Mouse (Mus musculus) thymus, postnatal 14 days (tissue): ENCODE measurements around the gene Edn2.

ENCODE experiments used
- DNase-seq: peaks from one replicate; pipeline ENCODE4 v3.0.0; 2021

The Edn2 gene

DNA sequence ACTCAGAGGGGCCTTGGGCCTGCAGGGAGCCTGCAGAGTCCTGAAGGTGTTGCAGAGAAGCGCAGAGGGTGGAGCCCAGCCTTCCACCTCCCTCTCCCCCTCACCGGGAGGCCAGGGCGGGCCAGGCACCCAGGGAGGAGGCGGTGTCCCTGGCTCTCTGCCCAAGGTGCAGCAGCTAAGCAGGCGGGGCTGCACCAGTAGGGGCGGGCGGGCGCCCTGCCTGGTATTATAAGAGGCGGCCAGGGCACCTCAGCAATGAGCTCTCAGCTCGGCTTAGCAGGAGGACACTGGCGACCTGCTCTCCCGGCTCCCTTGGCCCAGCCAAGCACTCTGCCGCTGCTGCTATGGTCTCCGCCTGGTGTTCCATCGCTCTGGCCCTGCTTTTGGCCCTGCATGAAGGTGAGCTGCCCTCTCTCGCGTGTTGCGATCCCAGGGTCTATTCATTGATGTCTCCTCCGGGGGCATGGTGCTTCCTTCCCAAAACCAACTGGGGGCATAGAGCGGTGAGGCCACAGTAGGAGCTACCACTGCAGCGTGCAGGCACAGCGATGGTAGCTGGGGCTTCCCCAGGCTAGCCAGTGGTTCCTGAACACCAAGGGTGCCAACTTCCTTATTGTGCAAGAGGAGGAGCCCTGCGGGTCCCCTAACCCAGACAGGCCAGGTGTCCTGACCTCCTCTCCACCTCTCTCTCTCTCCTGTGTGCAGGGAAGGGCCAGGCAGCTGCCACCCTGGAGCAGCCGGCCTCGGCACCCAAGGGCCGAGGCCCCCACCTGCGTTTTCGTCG lies at the start of gene Edn2:
Gene Edn2, plus strand, starts transcription at position 41 of the 784 bp plus-strand sequence.
- peak; percentile 12 for DNase-seq

DNA sequence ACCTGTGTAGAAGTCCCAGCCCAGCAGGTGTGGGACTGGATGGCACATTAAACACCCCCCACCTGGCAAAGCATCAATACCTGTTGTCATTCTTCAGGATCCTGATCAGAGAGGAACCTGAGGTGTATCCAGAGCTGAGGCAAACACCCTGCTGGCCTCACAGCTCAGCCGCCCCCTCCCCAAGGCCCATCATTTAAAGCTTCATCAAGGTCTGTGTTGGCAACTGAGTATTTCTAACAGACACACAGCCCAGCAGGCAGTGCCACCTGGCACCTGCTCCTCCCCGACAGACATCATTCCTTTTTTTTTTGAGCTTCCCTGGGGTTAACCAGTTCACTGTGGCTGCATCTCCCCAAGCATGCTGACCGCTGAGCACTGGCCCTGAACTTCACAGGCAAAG lies 45.5 kb upstream of the Edn2 start:
- DNase-seq = no peak

DNA sequence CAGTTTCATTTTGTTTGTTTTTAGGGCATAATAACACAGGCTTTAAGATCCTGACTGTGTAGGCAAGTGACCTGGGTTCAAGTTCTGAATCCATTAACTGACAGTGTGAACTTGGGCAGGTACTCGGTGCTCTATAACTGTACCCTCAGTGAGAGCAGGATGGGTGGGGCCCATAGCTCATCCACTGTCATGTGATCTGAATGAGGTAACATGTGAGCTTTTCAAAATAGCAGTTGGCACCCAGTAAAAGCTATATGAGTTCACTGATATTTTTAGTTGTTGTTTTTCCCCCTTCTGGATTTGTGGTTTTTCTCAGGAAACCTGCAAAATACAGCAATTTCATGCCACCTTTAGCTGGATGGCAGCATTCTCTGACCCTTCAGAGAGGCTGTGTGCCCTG lies 44.7 kb upstream of the Edn2 start:
- DNase-seq = no peak

DNA sequence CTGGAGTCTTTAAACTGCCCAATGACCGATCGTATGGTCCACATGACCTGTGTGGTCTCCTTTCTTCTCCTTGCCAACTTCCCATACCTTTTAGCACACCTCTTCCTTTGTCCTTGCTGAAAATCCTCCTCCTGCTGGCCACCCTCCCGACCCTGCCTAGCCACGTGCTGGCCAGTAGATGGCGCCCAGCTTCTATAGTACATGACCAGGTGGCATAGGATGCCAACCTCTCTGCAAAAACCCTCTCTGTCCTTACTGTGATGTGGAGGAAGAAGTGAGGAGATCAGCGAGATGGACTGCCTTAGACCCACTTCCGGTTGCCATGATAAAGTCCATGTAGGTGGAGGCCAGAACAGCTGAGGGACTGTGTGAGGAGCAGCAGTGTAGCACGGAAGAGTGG lies 40.7 kb upstream of the Edn2 start:
- peak; percentile 65 for DNase-seq

GRCm38 (mm10) chr4:120124656-120125055 lies 36.4 kb upstream of the Edn2 start:
- DNase-seq = no peak

- no peak for DNase-seq
These were observed 35.0 kb upstream of the Edn2 start for GRCm38 (mm10) chr4:120126047-120126446.

DNA sequence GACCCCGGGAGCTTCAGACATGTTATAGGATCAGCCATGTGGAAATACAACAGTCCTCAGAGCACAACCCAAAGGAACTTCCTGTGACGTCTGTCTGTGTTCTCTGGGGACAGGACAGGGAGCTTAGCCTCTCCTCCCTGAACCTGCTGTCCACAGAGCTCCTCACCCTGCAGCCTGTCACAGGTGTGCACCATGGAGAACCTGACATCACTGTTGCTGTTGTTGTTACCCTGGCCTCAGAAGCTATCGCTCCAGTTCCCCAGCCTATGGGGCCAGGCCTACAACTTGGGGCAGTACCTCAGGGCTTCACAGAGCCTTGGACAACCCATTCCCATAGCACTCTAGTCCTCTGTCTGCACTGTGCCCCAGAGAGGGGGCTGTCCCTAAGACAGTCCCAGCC lies 33.7 kb upstream of the Edn2 start:
- no peak for DNase-seq

GRCm38 (mm10) chr4:120128033-120128432 lies 33.0 kb upstream of the Edn2 start:
- DNase-seq = no peak

DNA sequence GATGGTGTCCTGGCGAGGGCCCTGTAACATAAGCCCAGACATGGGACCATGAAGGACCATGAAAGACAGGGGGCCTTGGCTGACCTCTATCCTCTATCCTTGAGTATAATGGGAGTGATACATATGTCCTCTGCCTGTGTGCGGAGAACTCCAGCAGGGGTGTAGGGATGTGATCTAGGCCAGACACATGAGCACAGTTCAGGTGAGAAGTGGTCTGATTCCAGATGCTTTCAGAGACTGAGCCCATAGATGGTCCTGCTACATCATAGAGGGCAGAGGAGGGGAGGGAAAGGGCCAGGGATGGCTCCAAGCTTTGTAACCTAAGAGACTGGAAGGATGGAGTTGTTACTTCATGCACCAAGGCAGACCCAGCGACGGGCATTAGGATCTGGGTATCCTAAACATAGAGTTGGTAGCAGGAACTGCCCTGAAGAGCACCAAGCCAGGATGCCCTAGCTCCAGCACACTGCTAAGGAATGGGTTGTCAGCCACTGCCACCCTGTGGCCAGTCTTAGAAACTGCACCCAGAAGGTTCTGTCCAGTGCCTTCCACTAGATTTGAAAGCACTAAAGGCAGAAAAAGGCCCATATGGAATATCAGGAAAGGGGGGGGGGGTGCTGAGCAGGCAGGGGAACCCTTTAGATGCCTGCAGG lies 31.6 kb upstream of the Edn2 start:
- DNase-seq = peak; percentile 59

DNA sequence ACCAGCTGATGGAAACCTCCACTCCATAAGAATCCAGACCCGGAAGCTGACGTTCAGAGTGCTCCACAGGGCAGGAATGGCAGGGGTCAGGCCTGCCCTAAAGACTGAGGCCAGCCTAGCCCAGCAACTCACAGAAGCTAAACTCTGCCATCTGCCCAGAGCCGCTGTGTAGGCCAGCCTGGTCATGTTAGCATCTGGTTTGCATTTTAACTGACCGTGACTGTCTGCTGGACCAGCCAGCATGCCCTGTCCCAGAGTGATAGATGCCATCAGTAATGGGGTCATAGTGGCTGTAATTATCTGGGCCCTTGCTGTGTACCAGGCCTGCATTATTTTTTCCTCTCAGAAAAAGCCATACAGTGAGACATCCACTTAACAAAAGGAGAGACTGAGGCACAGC lies 30.1 kb upstream of the Edn2 start:
- no peak for DNase-seq

- DNase-seq = no peak
These were observed 29.4 kb upstream of the Edn2 start for GRCm38 (mm10) chr4:120131441-120132220.

- no peak for DNase-seq
These were observed 26.8 kb upstream of the Edn2 start for GRCm38 (mm10) chr4:120134223-120134622.

DNA sequence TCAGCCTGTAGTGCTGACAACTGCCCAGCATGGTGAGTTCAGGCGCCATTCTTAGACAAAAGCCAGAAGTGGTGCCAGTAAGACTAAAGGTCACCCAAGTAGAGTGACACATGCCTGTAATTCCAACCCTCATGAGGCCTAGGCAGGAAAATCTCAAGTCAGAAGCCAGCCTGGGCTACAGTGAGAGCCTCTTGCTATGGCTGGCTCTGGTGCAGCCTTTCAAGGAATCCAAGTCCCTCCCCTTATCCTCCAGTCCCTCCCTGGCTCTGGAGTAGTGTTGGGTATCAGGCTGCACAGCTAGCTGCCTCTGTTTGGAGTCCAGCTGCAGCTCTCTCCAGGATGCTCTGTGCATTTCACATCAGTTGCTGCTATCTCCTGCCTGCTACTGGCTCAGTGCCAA lies 19.2 kb upstream of the Edn2 start:
- DNase-seq = no peak

- DNase-seq = no peak
These were observed 18.1 kb upstream of the Edn2 start for GRCm38 (mm10) chr4:120142905-120143304.

DNA sequence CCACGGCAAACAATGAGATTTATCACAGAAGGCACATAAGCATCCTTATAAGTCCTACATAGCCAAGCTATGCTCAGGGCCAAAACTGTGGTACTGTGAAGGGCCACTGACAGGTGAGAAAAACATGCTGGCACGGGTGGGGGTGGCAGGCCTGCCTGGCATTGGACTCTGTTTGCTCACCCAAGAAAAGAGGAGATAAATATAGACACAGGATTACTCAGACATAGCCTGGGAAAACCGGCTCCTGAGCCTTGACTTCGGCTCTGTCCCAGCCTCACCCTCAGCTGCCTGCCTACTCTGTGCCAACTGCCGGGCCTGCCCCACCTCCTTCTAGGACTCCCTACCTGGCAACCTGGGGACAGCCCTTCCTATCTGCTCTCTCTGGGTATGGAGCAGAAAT lies 16.7 kb upstream of the Edn2 start:
- DNase-seq = no peak

DNA sequence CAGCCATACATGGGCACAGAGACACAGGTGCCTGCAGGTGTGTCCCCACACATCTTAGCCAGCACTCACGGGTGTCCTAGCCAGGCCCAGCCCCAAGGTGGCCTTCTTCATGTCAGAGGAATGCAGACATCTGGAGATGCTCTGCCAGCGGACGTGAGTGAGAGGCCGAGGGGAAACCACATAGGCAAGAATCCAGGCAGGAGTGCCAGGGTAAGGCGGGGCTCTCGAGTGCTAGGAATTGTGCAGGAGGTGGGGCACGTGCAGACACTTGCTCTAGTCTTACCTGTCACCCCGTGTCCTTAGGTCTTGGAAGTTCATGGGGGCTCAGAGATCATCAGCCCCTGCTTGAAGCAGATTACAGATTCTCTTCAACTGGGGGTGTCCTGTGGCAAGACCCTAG lies 15.1 kb upstream of the Edn2 start:
- no peak for DNase-seq

DNA sequence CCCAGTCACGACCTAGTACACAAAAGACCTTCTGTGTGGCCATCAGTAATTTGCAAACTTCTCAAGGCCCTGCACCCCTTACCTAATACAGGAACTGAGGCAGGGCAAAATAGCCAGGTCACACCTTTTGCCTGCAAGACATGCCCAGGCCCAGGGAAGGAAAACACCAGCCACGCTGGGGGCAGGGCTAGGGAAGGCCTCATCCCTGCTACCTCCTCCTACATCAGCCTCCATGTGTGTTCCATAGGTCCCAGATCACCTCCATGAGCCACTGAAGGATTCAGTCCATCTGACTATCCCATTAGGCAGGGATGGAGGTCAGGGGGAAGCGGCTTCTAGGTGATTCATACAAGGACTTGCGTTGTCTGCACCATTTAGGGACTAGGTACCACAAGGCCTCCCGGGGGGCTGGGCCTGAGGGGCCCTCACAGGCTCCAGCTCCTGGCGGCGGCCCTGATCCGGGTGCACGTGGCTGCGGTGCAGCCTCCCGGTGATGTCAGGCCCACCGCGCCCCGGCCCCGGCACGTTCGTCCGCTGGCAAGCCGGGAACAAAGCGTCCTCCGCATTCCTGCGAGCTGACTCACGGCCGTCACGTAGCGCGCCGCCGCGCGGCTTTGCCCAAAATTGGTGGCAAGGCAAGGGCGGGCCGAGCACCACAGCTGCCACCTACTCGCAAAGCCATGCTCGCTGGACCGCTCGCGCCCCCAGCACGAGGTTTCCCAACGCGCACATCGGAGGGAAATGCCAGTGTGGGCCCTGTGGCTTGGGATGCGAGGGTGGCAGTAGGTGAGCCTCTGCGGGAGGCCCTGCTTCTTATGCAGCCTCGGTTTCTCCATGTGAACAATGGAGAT lies 12.5 kb upstream of the Edn2 start:
- DNase-seq = peak; percentile 48

- peak; percentile 18 for DNase-seq
These were observed 11.9 kb upstream of the Edn2 start for GRCm38 (mm10) chr4:120149142-120149524.

DNA sequence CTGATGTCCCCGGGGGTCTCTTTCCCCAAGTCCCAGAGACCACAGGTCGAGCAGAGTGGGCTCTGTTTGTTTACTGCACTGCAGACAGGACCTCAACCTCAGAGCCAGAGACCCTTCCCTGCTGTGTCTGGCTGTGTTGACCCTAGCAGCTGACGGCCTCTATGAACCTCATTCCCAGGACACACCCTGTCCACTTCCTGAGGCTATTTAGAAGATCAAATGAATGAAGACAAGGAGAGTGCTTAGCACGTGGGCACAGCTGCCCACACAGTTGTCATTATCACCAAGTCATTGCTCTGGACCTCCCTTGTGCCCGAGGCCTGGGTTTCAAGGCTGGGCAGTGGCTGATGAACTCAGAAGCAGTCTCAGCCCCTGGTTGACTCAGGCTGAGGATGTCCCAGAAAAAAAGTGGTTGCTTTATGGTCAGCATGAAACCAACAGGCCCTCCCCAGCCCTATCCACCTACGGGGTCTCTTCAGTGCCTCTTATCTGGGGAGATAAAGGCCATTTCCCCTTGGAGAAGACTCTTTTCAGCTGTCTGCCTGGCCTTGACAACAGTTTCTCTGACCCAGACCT lies 10.6 kb upstream of the Edn2 start:
- no peak for DNase-seq

DNA sequence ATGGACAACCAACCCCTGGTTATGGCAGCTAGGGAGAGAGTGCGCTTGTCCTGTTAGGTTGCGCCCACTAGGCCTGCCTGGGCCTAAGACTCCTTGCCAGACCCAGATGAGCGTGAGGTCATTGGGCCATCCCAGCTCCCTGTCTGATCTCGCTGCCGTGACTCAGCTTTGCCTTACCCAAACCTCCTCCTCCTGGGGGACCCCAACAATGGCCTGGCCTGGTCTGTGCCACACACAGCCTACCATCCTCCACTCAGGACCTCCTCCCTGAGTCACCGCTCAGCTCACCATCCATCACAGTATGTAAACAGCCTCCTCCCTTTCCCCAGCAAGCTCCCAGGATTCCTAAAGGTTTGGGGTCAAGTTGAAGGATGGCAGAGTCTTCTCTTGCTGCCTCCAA lies 9.1 kb upstream of the Edn2 start:
- no peak for DNase-seq

GRCm38 (mm10) chr4:120152648-120153047 lies 8.4 kb upstream of the Edn2 start:
- no peak for DNase-seq

- DNase-seq = no peak
These were observed 7.3 kb upstream of the Edn2 start for GRCm38 (mm10) chr4:120153736-120154135.
